Mouse (Mus musculus): Measurements from ENCODE around the gene Cog5. TPM values are rescaled to one million over a fixed set of nuclear protein-coding genes. Genes with fewer than 3 reads are reported as not detected.

The Cog5 gene
- total and polyA plus RNA-seq, 3 experiments = 27.1 to 28.4 TPM; not detected in 1

DNA sequence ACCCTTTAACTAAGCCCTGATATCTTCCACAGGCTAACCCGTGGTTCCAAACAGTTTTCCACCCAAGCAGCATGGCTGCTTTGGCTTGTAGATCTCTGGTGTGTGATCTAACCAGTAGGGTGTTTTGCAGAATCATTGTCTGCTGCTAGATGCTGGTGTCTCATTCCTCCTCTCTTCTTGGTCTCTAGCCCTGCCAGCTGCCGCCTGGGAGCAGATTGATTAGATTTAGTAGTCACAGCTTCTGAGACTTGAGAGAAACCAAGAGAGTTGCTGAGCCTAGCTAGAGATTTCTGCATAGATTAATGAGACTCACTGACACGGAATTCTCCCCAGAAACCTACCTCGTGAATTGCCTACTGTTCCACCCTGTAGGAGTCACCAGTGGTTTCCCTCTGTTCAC, 230.4 kb downstream of the Cog5 start:
- Histone ChIP-seq H3K4me3 (ENCODE audit: control insufficient read depth in 1 of 2, insufficient read depth in 1 of 2, low read depth in 2 of 2, low read length in 2 of 2) (no peak overlapping the region), H3K36me3 (ENCODE audit: control insufficient read depth in 1 of 2, insufficient read depth in 2 of 2, low read length in 2 of 2) (peaks cover 0 to 6% of the 10 kb centered on the region in 2 experiments; a peak in 3 of 4 replicates), H3K79me2 (ENCODE audit: control insufficient read depth, insufficient read depth, low read length, poor library complexity) (no peaks in the 10 kb centered on the region), H3K9me3 (replicated peaks; ENCODE audit: insufficient read depth, low read length) (no peaks in the 10 kb centered on the region), H3K9ac (ENCODE audit: control insufficient read depth, low read depth, low read length, poor library complexity, severe bottlenecking) (no peak overlapping the region), H3K27ac (ENCODE audit: control insufficient read depth, low read depth, low read length) (no peak overlapping the region), H3K4me1 (ENCODE audit: control insufficient read depth in 1 of 2, insufficient read depth in 2 of 2, low read length in 2 of 2) (no peaks in the 10 kb centered on the region), H3K27me3 (ENCODE audit: control insufficient read depth in 1 of 2, insufficient read depth in 2 of 2, low read length in 2 of 2) (no peaks in the 10 kb centered on the region)
- TF ChIP-seq MEF2A (IDR thresholded peaks at IDR 0.05; ENCODE audit: extremely low read depth, insufficient replicate concordance, low read depth, low read length, poor library complexity, severe bottlenecking) (no peak), USF2 (IDR thresholded peaks at IDR 0.05; ENCODE audit: borderline replicate concordance in 1 of 2, insufficient read depth in 1 of 2, low read depth in 1 of 2, low read length in 2 of 2) (no peak), ZC3H11A (IDR thresholded peaks at IDR 0.05; ENCODE audit: low read depth, low read length) (no peak), MYB (IDR thresholded peaks at IDR 0.05; ENCODE audit: low read depth, low read length) (no peak), ZKSCAN1 (IDR thresholded peaks at IDR 0.05; ENCODE audit: low read depth, low read length) (no peak), RAD21 (IDR thresholded peaks at IDR 0.05; ENCODE audit: low read depth, low read length) (no peak), GABPA (IDR thresholded peaks at IDR 0.05; ENCODE audit: low read depth, low read length) (no peak), GATA1 (IDR thresholded peaks at IDR 0.05; ENCODE audit: low read depth, low read length) (no peak), UBTF (IDR thresholded peaks at IDR 0.05; ENCODE audit: borderline replicate concordance, insufficient read depth, low read depth, low read length) (no peak), ZMIZ1 (IDR thresholded peaks at IDR 0.05; ENCODE audit: low read depth, low read length) (no peak), KAT2A (conservative IDR thresholded peaks at IDR 0.05; ENCODE audit: low read depth, low read length) (no peak), MAZ (IDR thresholded peaks at IDR 0.05; ENCODE audit: low read depth, low read length) (no peak), EP300 (IDR thresholded peaks at IDR 0.05; ENCODE audit: low read depth in 1 of 2, low read length in 2 of 2) (no peak), SIN3A (IDR thresholded peaks at IDR 0.05; ENCODE audit: low read length) (no peak), NRF1 (IDR thresholded peaks at IDR 0.05; ENCODE audit: insufficient read depth, low read depth, low read length, poor library complexity, severe bottlenecking) (no peak), TBP (IDR thresholded peaks at IDR 0.05; ENCODE audit: low read depth, low read length) (no peak), RCOR1 (IDR thresholded peaks at IDR 0.05; ENCODE audit: low read depth, low read length) (no peak)
- no peak for DNase-seq (ENCODE audit: low read depth, low spot score)

DNA sequence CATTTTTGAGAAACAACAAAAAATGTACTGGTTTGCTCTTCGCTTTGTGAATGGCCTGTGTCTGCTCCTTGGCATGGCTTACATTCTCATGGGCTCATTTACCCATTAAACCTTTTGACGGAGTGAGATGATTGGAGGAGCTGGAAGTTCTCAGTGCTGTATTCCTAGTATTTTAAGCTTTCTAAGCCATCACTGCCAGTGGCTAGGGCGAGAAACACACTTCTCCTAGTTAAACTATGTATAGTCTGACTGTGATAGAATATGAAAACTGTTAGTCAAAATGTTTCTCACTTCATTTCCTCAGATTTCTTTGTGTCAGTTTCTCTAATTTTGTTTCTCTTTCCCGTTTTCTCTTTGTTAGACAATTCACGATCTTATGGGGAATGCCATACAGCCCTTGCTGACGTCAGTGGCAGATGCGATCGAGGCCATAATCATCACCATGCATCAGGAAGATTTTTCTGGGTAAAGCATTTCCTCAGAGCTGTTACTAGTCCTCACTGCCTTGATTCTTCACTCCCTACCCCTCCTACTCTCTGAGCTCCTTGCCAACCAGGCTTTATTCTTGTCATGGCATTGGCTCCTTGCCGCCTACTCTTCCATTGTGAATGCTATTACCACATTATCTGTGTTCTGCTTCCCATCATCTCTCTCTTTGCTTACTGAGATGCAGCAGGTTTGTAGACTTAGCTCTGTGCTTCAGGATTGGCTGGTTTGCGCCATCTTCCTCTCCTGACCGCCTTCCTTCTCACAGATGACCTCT, 231.4 kb downstream of the Cog5 start:
- DNase-seq (ENCODE audit: low read depth, low spot score) = no peak
- TF ChIP-seq USF1 (IDR thresholded peaks at IDR 0.05; ENCODE audit: low read depth, low read length) = no peak
- TF ChIP-seq MAFK (IDR thresholded peaks at IDR 0.05; ENCODE audit: borderline replicate concordance, low read depth, low read length) = no peak
- TF ChIP-seq ZKSCAN1 (IDR thresholded peaks at IDR 0.05; ENCODE audit: low read depth, low read length) = no peak
- no peak for TF ChIP-seq ETS1 (IDR thresholded peaks at IDR 0.05; ENCODE audit: low read depth, low read length)
- no peak for TF ChIP-seq UBTF (IDR thresholded peaks at IDR 0.05; ENCODE audit: borderline replicate concordance, insufficient read depth, low read depth, low read length)
- Histone ChIP-seq H3K9ac (ENCODE audit: control insufficient read depth, low read depth, low read length, poor library complexity, severe bottlenecking) (no peak overlapping the region), H3K9me3 (replicated peaks; ENCODE audit: insufficient read depth, low read length) (no peaks in the 10 kb centered on the region), H3K79me2 (ENCODE audit: control insufficient read depth, insufficient read depth, low read length, poor library complexity) (no peaks in the 10 kb centered on the region), H3K27ac (ENCODE audit: control insufficient read depth, low read depth, low read length) (no peak overlapping the region), H3K36me3 (ENCODE audit: control insufficient read depth in 1 of 2, insufficient read depth in 2 of 2, low read length in 2 of 2) (peaks cover 0 to 6% of the 10 kb centered on the region in 2 experiments; a peak in 3 of 4 replicates), H3K4me1 (ENCODE audit: control insufficient read depth in 1 of 2, insufficient read depth in 2 of 2, low read length in 2 of 2) (no peaks in the 10 kb centered on the region), H3K4me3 (ENCODE audit: control insufficient read depth in 1 of 2, insufficient read depth in 1 of 2, low read depth in 2 of 2, low read length in 2 of 2) (no peak overlapping the region), H3K27me3 (ENCODE audit: control insufficient read depth in 1 of 2, insufficient read depth in 2 of 2, low read length in 2 of 2) (no peaks in the 10 kb centered on the region)
